Mouse (Mus musculus) heart, adult 18-20 months (tissue): ENCODE data around the gene Nfkbil1. TPM values are rescaled to one million over a fixed set of nuclear protein-coding genes. Genes with fewer than 3 reads are reported as not detected.

Experiments
- DNase-seq, 2 experiments: peaks; one replicate each; pipeline ENCODE4 v3.0.0; 2021 to 2022; ENCODE audit warnings: mixed read lengths in 1 of 2
- total RNA-seq, 2 experiments: library from RNA; stranded (reverse); gene quantifications; 2 replicates each; pipeline ENCODE4 v1.2.3; 2021

The Nfkbil1 gene
- total RNA-seq, 2 experiments from 2014 or later = 8.2 to 8.3 TPM

DNA sequence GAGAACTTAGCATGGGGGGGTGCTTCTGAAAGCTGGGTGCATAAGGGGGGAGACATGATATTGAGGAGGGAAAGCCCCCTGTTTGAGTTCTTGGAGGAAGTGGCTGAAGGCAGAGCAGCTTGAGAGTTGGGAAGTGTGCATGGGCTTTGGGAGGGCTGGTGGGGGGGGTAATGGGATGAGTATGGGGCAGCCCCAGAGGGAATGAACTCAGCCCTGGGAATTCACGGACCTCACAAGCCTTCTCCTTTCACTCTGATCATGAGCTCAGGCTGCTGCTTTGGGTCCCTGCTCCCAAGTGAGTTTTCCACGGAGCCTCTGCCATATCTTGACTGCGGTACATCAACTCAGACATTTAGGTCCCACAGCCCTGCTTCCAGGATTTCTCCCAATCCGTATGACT is 33.1 kb downstream of the Nfkbil1 start:
- no peak for DNase-seq

DNA sequence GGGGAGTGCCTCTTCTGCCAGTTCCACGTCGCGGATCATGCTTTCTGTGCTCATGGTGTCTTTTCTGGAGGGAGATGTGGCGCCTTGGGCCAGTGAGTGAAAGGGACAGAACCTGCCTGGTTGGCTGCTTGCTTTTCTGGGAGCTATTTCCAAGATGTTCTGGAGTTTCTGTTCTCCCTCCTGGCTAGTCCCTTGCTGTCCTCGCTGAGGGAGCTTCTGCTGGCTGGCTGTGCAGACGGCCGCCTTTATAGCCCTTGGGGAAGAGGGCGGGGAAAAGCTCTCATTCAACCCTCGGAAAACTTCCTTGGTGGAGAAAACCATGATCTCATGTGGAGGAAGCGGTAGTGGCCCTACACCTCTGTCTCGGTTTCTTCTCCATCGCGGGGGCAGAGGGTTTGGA is 33.8 kb downstream of the Nfkbil1 start, which contains the start of gene Tnf:
Tnf (minus strand) TSS at position 221 of the 400 bp plus-strand sequence.
- peak; percentile 75 to 86 for DNase-seq

DNA sequence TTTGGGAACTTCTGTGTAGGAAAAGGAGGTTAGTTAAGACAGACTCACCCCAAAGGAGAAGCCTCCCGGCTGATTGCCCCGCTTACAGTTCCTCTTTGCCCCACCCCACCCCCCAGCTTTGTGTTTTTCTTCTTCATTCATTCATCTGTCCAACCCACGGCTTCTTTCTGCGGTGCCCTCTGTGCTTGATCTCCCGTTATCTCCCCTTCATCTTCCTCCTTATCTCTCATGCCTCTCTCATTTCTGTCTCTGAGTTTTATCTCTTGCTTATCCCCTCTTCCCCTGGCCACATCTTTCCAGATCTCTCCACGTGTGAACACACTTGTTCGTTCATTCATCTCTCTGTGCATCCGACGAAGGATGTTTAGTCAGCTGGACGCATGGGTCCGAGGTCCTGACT is 34.5 kb downstream of the Nfkbil1 start:
- DNase-seq = no peak

DNA sequence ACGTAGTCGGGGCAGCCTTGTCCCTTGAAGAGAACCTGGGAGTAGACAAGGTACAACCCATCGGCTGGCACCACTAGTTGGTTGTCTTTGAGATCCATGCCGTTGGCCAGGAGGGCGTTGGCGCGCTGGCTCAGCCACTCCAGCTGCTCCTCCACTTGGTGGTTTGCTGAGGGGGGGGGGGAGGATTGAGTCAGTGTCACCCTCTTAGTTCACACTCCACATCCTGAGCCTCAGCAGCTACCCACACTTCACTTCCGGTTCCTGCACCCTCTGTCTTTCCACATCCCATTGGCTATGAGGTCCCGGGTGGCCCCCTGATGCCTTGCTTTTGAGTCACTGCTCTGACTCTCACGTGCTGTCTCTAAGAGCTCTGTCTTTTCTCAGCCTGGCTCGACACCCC is 35.2 kb downstream of the Nfkbil1 start:
- peak in 1 of 2 experiments; percentile 51 for DNase-seq

DNA sequence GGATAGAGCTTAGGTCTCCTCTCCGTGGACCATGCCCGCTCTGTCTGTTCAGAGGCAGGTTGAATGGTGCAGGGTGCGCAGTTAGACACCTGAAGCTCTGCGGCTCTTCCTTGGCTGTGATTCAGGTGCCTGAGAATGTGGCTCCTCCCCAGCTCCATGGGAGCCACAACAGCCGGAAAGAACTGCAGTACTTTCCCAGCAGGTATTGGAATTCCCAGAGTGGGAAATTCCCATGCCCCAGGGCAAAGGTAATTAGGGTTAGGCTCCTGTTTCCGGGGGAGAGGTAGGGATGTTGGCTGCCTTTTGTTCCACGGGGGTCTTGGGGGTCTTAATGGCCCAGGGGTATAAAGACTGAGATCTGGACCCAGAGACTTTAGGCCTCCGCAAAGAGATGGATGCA is 36.6 kb downstream of the Nfkbil1 start:
- DNase-seq = no peak

DNA sequence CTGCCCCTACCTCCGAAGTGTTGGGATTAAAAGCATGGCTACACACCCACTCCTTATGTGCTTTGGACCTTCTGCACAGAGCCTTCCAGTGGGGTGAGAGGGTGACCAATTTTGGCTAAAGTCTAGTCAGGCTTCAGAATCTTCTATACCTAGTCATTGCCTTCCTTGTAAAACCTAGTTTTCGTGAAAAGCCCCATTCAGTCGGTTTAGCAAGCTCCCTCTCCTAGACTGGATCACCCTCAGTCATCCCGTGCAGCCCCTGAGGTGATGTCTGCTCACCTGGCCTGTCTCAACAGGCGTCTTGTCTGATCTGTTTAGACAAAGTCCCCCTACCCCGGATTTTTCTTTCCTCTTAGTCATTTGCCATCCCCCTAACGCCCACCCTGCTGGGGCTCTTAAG is 37.6 kb downstream of the Nfkbil1 start:
- no peak for DNase-seq

DNA sequence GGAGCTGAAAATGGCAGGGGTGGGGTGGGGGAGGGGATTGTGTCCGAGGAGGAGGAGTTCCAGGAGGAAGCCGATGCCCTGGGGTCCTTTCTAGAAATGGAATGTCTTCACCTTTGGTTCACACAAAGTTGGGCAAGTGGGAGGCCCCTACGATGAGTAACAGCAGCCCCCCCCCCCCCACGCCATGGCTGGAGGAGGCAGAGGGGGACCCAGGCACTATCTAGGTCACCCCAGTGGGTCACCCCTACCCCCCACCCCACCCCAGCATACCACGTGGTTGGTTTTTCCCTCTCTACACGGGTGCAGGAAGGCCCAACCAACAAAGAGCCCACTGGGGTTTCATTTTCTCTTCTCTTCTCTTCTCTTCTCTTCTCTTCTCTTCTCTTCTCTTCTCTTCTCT is 38.5 kb downstream of the Nfkbil1 start:
- no peak for DNase-seq

DNA sequence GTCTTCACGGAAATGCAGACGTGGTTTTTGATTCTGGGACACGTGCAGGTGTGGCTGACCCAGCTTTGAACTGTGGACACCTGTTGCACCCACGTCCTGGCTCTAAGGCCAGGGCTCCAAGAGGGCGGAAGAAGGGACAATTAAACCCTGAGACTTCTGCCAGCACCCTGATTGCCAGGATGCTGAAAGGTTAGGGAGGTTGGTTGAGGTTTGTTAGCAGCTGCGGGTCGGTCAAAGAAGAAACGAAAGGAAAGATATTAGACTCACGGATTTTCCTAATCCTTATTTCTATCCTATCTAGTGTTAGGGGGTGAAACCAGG is 39.3 kb downstream of the Nfkbil1 start:
- no peak for DNase-seq

DNA sequence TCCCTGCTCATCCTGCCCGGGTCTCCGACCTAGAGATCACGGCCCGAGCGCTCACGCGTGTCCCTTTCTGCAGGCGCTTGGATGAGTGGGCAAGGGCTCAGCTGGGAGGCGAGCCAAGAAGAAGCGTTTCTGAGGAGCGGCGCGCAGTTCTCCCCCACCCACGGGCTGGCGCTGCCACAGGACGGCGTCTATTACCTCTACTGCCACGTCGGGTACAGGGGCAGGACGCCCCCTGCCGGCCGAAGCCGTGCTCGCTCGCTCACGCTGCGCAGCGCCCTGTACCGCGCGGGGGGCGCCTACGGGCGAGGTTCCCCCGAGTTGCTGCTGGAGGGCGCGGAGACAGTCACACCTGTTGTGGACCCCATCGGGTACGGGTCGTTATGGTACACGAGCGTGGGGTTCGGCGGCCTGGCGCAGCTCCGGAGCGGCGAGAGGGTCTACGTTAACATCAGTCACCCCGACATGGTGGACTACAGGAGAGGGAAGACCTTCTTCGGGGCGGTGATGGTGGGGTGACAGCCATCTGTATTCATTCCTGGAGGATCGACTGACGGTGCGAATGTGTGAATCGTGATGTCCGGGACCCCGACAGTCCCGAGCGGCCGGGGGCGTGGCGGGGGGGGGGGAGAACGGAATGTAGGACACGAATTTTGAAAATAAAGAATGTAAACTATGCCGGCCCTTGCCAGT is 39.8 kb downstream of the Nfkbil1 start:
- DNase-seq = peak; percentile 84 to 87

DNA sequence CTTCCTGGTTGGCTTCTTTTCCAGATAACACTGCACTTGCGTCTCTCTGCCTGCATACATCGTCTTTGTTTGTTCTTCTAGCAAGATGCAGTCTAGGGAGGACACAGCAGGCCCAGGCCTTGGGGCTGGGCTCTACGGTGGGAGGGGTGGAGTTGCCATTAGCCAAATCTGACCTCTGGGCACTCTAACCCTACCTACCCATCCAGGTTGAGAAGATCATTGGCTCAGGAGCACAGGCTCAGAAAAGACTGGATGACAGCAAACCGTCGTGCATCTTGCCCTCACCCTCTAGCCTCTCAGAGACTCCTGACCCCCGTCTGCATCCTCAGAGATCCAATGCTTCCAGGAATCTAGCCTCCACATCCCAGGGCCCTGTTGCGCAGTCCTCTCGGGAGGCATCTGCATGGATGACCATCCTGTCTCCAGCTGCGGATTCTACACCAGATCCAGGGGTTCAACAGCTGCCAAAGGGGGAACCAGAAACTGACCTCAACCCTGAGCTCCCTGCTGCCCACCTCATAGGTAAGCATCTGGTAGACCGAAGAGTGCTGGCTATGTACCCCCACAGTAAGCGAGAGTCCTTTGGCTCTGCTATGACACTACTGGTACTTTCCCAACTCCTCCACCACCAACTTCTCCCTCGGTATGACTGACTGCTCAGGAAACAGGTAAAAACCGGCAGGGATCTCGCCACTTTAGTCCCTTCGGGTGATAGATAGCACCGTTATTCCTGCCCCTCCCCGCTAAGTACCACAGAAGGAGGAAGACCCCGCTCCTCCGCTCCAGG is 40.6 kb downstream of the Nfkbil1 start:
- DNase-seq = no peak

DNA sequence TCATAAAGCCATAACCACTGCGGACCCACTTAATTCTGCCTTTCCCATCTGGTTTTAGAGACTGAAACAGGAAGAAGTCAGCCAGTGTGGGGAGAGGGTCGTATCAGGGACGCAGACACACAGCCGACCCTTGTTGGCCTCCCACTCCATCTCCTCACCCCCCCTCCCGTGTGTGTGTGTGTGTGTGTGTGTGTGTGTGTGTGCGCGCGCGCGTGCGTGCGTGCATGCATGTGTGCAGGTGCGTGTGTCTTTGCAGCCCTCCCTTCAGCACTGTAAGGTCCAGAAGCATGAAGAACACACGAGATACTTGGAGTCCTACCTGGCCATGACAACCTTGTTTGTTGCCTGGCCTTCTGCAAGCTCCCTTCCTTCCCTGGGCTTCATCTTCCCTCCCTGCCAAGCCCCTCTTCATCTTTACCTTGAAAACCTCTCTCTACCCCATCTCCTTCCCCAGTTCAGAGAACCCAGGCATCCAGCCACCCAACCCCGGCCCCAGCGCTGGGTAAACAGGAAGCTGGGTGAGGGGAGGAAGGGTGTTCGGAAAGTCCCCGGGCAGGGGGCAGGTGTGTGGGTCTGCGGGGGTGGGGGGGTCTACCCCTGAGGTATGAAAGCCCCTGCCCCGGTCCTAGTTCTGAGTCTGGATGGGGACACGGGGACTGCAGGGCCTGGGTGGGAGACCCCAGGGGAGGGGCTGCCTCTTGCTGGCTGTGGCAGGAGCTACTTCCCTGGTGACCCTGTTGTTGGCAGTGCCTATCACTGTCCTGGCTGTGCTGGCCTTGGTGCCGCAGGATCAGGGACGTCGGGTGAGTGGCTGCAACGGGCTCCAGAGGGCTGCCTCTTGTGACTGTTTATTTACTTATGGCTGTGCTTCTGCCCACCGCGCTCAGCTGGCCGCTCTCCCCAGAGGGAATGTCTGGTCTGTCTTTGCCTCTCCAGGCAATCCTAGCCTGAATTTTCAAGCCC is 41.4 kb downstream of the Nfkbil1 start, which contains the start of gene Ltb:
Ltb (plus strand) TSS at position 559 of the 963 bp plus-strand sequence.
- no peak for DNase-seq

DNA sequence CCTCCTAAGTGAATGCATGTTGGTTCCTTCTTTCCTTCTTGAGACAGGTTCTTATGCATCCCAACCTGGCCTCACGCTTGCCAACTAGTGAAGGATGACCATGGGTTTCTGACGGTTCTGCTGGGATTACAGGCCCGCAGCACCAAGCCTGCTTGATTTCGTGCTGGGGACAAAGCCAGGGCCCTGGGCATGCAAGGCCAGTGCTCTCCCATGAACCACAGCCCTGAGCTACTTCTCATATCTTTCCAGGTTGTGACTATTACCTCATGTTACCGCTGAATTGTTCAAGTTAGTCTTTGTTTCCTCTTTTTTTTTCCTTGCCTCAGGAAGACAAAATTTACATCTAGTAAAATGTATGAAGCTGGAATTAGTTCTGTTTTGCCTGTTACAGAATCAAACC is 42.7 kb downstream of the Nfkbil1 start:
- no peak for DNase-seq

DNA sequence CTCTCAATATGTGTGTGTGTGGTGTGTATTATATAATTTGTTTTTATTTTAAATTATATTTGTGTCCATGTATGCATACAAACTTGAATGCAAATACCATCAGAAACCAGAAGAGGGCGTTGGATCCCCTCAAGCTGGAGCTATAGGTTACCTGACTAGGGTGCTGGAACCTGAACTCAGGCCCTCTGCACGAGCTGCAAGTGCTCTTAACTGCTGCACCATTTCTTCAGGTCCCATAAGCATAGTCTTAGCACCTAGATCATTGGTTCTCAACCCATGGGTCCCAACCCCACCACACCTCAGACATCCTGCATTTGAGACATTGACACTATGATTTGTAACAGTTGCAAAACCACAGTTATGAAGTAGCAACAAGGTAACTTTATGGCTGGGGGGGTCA is 43.9 kb downstream of the Nfkbil1 start:
- DNase-seq = no peak

DNA sequence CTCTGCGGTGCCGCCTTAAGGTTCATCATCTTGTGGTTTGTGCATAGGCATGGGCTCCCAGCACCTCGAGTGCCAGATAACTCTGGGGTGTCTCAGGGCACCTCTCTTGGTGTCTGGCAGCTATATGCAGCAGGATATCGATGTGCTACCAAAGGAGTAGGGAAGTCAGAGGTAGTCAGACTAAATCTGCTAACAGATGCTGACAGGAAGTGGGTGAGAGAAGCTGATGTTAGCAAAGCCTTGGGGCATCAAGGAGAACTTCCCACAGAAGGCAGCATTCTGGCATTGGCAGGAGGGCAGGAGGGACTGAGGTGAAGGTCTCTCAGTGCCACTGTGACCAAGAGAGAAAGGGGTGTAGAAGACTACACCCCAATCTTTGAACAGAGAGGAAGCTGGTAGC is 45.5 kb downstream of the Nfkbil1 start:
- DNase-seq = no peak

DNA sequence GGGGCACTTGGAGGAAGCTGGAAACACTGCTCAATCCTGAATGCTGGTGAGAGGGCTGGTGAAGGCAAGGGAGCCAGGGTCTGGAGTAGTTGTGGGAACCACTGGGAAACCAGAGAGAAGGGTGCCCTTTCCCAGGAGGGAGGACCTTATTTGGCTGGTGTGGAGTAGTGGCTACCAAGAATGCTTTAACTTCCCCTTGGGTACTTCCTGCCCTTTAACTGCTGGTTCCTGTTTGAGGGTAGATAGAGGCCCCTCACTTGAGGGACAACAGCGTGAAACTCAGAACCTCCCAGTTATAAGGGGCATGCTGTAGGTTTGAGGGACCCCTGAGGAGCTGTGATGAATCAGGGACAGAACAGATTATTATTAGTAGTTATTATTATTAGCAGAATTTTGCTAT is 46.4 kb downstream of the Nfkbil1 start:
- peak in 1 of 2 experiments; percentile 54 for DNase-seq

DNA sequence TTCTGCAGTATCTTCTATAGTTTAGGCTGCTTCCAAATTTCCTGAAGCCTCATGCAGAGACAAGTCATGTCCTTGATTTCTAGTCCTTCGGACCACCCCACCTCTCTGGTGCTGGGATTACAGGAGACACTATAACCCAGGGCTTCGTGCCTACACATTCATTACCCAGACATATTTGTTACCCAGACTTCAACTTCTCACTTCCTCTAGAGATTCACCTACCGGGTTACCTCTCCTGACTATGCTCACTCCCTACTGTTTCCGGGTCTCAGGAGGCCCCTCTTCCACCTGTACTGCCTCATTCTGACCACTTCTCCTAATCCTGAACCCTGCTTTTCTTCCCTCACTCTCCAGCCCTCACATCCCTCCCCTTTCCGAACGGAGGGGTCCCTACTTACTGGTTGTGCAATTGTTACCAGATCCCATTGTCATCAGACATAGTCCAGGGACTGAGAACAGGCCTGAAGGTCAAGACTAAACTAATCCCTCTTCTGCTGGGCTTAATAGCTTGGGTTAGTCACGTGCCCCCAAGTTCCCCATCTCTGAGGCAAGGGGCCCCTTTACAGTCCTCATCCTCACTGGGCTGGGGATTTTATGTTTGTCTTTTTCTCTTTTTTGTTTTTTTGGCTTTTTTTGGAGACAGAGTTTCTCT is 47.5 kb downstream of the Nfkbil1 start, which contains the start of gene Lst1:
Lst1 (minus strand) TSS at position 481 of the 652 bp plus-strand sequence.
- DNase-seq = no peak

DNA sequence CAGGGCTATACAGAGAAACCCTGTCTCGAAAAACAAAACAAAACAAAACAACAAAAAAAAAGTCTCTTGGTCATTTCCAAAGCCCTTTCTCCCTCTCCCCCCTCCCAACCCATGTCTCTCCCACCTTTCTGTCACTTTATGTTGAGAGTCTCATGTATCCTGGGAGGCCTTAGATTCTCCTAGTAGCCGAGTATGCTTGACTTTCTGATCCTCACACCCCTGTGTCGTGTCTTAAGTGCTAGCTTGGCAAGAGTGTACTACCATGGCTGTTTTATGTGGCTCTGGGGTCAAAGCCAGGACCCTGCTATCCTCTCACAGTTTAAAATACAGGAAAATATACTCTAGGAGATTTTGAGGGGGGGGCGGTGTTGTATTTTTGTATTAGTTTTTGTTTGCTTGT is 48.2 kb downstream of the Nfkbil1 start:
- no peak for DNase-seq

DNA sequence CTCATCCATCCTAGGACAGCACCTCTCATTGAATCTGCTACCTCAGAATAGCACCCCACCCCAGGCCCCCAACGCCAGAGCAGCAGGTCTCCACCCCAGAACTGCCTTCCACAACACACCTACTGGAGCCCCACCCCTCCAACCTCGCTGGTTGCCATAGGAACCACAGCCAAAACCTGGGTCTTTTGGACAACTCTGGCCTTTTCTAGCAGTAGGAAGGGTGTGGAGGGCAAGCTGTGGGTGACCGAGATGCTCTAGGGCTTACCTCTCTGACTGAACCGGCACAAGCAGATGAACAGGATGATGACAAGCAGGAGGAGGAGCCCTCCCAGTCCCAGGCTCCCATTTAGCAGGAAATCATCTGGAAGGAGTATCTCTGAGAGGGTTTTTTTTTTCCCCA is 48.9 kb downstream of the Nfkbil1 start:
- DNase-seq = peak; percentile 55 to 60

DNA sequence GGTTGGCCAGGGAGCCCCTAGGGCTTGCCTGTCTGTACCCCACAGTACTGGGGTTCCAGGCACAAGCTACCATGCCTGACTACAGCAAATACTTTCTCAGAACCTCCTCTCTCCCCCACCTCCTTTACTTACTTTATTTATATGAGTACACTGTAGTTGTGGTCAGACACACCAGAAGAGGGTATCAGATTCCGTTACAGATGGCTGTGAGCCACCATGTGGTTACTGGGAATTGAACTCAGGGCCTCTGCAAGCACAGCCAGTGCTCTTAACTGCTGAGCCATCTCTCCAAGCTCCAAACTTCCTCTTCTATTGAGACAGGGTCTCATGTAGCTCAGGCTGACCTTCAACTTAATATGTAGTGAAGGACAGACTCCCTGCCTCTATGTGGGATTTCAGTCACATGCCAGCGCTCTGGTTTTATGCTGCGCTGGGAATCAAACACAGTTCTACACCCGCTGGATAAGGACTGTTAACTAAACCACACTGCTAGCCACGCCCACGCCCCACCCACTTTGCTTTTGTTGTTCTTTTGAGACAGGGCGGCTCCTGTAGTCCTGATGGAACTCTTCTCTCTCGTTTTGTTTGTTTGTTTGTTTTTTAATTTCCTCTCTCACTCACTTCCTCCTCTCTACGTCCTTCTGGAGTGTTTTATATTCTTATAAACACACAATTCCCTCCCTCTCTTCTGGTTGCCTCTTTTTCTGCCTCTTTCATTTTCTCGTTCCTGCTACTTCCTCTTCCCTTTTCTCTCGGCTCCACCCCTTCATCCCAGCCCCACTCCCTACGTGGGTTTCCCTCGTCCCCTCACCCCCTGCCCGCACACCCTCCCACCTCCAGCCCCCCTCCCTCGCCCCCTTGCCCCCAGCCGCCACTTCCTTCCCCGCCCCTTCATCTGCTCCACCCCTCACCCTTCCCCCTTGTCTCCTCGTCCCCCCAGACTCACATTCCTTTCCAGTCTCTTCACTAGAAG is 49.7 kb downstream of the Nfkbil1 start:
- DNase-seq = peak; percentile 78 to 90

DNA sequence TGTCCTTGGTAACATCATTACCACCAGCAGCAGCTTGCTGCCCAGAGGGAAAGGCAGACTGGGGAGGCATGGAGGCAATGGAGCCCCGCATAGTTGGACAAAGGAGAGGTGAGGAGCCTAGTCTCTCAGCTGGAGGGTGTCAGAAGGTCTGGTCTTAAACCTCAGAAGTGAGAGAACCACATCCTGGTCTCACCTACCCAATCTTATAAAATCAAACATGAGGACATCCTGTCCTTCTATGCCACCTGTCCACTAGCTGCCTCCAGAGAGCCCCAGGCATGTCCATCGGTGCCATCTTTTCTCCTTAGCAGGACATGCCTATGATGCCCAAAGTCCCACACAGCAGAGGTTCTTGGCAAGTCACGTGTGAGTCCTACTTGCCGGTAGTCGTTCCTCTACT is 55.5 kb downstream of the Nfkbil1 start:
- DNase-seq = no peak

DNA sequence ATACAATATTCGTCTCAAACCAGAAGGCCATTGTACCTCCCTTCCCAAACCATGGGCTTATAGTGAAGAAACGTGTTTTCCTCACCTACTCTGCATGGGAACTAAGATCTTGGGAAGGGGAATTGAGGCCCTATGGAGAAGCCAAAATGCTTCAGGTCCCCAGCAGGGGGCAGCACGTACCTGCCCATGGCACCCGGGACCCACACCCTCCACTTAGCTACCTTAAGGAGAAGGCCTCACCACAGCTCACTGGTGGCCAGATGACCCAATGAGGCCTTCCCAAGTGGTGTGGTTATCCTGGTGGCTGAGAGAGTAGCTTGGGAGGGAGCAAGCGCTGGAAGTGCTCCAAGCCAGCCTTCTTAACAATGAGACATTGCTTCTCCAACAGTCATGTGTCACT is 57.1 kb downstream of the Nfkbil1 start:
- peak; percentile 76 to 81 for DNase-seq
